Mouse (Mus musculus): ENCODE results near the gene Gm9970.
A peak's percentile ranks its signal among the peaks of the same experiment; 100 is the strongest.
"Not testable (repeated sequence)": the region's sequence is repeated elsewhere in the genome, so short reads cannot be mapped to it uniquely, and the experiment has no call there.

The Gm9970 gene

GRCm38 (mm10) chr5:31222696-31223095 is 18.3 kb downstream of the Gm9970 start:
- DNase-seq (ENCODE audit: low spot score in 2 of 2): no peak

GRCm38 (mm10) chr5:31221304-31221945 is 19.6 kb downstream of the Gm9970 start:
- DNase-seq (ENCODE audit: low spot score in 2 of 2): peak; percentile 31 to 35

GRCm38 (mm10) chr5:31220448-31221303 is 20.4 kb downstream of the Gm9970 start, which contains the start of gene Ppm1g:
Ppm1g (minus strand) TSS chr5:31220687.
- peak; percentile 94 to 98 for DNase-seq (ENCODE audit: low spot score in 2 of 2)

- no peak for DNase-seq (ENCODE audit: low spot score in 2 of 2)
Observed at GRCm38 (mm10) chr5:31219911-31220447, 21.1 kb downstream of the Gm9970 start.

GRCm38 (mm10) chr5:31219474-31219873 is 21.6 kb downstream of the Gm9970 start:
- DNase-seq (ENCODE audit: low spot score in 2 of 2): no peak

GRCm38 (mm10) chr5:31219070-31219469 is 22.0 kb downstream of the Gm9970 start:
- DNase-seq (ENCODE audit: low spot score in 2 of 2): no peak

- no peak for DNase-seq (ENCODE audit: low spot score in 2 of 2)
Observed at GRCm38 (mm10) chr5:31218294-31218693, 22.7 kb downstream of the Gm9970 start.

GRCm38 (mm10) chr5:31216554-31216953 is 24.5 kb downstream of the Gm9970 start:
- not testable (repeated sequence) for DNase-seq (ENCODE audit: low spot score in 2 of 2)

- no peak for DNase-seq (ENCODE audit: low spot score in 2 of 2)
Observed at GRCm38 (mm10) chr5:31204421-31204820, 36.6 kb downstream of the Gm9970 start.

GRCm38 (mm10) chr5:31203866-31204265 is 37.2 kb downstream of the Gm9970 start:
- DNase-seq (ENCODE audit: low spot score in 2 of 2): no peak

- no peak for DNase-seq (ENCODE audit: low spot score in 2 of 2)
Observed at GRCm38 (mm10) chr5:31202933-31203332, 38.1 kb downstream of the Gm9970 start.

- peak; percentile 91 to 96 for DNase-seq (ENCODE audit: low spot score in 2 of 2)
Observed at GRCm38 (mm10) chr5:31201742-31202590, 39.1 kb downstream of the Gm9970 start, which contains the start of gene Zfp513. Zfp513 (minus strand) TSS chr5:31202303.

- DNase-seq (ENCODE audit: low spot score in 2 of 2): no peak
Observed at GRCm38 (mm10) chr5:31201042-31201741, 39.8 kb downstream of the Gm9970 start.

- no peak for DNase-seq (ENCODE audit: low spot score in 2 of 2)
Observed at GRCm38 (mm10) chr5:31200327-31200768, 40.7 kb downstream of the Gm9970 start.

GRCm38 (mm10) chr5:31199893-31200292 is 41.1 kb downstream of the Gm9970 start:
- DNase-seq (ENCODE audit: low spot score in 2 of 2): peak in 1 of 2 experiments; percentile 21

GRCm38 (mm10) chr5:31199321-31199892 is 41.6 kb downstream of the Gm9970 start:
- no peak for DNase-seq (ENCODE audit: low spot score in 2 of 2)

GRCm38 (mm10) chr5:31198616-31199320 is 42.3 kb downstream of the Gm9970 start:
- no peak for DNase-seq (ENCODE audit: low spot score in 2 of 2)

GRCm38 (mm10) chr5:31198170-31198569 is 42.9 kb downstream of the Gm9970 start:
- DNase-seq (ENCODE audit: low spot score in 2 of 2): no peak

GRCm38 (mm10) chr5:31197072-31197471 is 44.0 kb downstream of the Gm9970 start:
- no peak for DNase-seq (ENCODE audit: low spot score in 2 of 2)

- DNase-seq (ENCODE audit: low spot score in 2 of 2): no peak
Observed at GRCm38 (mm10) chr5:31196207-31196606, 44.8 kb downstream of the Gm9970 start.

All from thymus, postnatal 10 days (tissue).